Mouse (Mus musculus): Measurements from ENCODE around the gene Ckap4.

GRCm38 (mm10) chr10:84483069-84483468 is 50.8 kb downstream of the Ckap4 start:
- TF ChIP-seq ZNF384 (IDR thresholded peaks at IDR 0.05; ENCODE audit: low read depth, low read length): no peak
- TF ChIP-seq MAFK (IDR thresholded peaks at IDR 0.05; ENCODE audit: insufficient read depth, low read depth, low read length): no peak
- no peak for TF ChIP-seq ZC3H11A (IDR thresholded peaks at IDR 0.05; ENCODE audit: borderline replicate concordance, low read depth, low read length)
- no peak for TF ChIP-seq HCFC1 (IDR thresholded peaks at IDR 0.05; ENCODE audit: borderline replicate concordance, insufficient read depth, low read length)
- TF ChIP-seq CHD2 (IDR thresholded peaks at IDR 0.05; ENCODE audit: low read depth, low read length): no peak

All from ES-E14 (cell line).